Mouse (Mus musculus) left cerebral cortex, adult 8-10 months (tissue): ENCODE measurements around the gene Tent5a. TPM values are rescaled to one million over a fixed set of nuclear protein-coding genes. Genes with fewer than 3 reads are reported as not detected.

Experiments
- DNase-seq, 2 experiments: peaks; one replicate each; pipeline ENCODE4 v3.0.0; 2022; ENCODE audit warnings: low spot score in 2 of 2
- total RNA-seq, 4 experiments: library from RNA; stranded (reverse); gene quantifications; 2 replicates each; pipeline ENCODE4 v1.2.4; 2022

Gene Tent5a
- total RNA-seq = 1 to 10 TPM; 2.1 to 3.6 (median 2.9) TPM

GRCm38 (mm10) chr9:85327242-85328211 is at the start of gene Tent5a:
Gene Tent5a (minus strand): TSS chr9:85327348.
- peak; percentile 23 to 52 for DNase-seq

GRCm38 (mm10) chr9:85376643-85377307 is 49.6 kb upstream of the Tent5a start:
- no peak for DNase-seq

GRCm38 (mm10) chr9:85375152-85375551 is 48.0 kb upstream of the Tent5a start:
- no peak for DNase-seq

GRCm38 (mm10) chr9:85372034-85372433 is 44.9 kb upstream of the Tent5a start:
- no peak for DNase-seq

- no peak for DNase-seq
Observed at GRCm38 (mm10) chr9:85369512-85369911, 42.4 kb upstream of the Tent5a start.

GRCm38 (mm10) chr9:85357154-85357860 is 30.2 kb upstream of the Tent5a start:
- no peak for DNase-seq

GRCm38 (mm10) chr9:85355559-85355958 is 28.4 kb upstream of the Tent5a start:
- DNase-seq = no peak

GRCm38 (mm10) chr9:85347823-85348523 is 20.8 kb upstream of the Tent5a start:
- DNase-seq = no peak

GRCm38 (mm10) chr9:85342892-85343785 is 16.0 kb upstream of the Tent5a start:
- no peak for DNase-seq

- no peak for DNase-seq
Observed at GRCm38 (mm10) chr9:85340303-85340702, 13.2 kb upstream of the Tent5a start.

GRCm38 (mm10) chr9:85336046-85336445 is 8.9 kb upstream of the Tent5a start:
- no peak for DNase-seq

GRCm38 (mm10) chr9:85331521-85331920 is 4.4 kb upstream of the Tent5a start:
- DNase-seq = no peak

- peak; percentile 50 to 81 for DNase-seq
Observed at GRCm38 (mm10) chr9:85328259-85328658, 1.1 kb upstream of the Tent5a start.

- peak in 1 of 2 experiments; percentile 8 for DNase-seq
Observed at GRCm38 (mm10) chr9:85326292-85327241, 581 bp downstream of the Tent5a start.

GRCm38 (mm10) chr9:85325201-85325868 is 1.8 kb downstream of the Tent5a start:
- DNase-seq = no peak

- DNase-seq = no peak
Observed at GRCm38 (mm10) chr9:85324158-85324875, 2.8 kb downstream of the Tent5a start.

GRCm38 (mm10) chr9:85320167-85320951 is 6.8 kb downstream of the Tent5a start:
- DNase-seq = no peak
